Mouse (Mus musculus) gastrocnemius, adult 2 months (tissue): ENCODE measurements around the gene Ergic1. TPM values are rescaled to one million over a fixed set of nuclear protein-coding genes. Genes with fewer than 3 reads are reported as not detected.

Source experiments
- DNase-seq: peaks from one replicate; pipeline ENCODE4 v3.0.0; 2022
- H3K27ac ChIP-seq: fragments of 200-600 bp; 2 replicates; pipeline ENCODE4 v1.8.1; 2022; ENCODE audit warnings: mild to moderate bottlenecking
- H3K4me3 ChIP-seq: fragments of 200-600 bp; 2 replicates; pipeline ENCODE4 v1.8.1; 2022; ENCODE audit warnings: mild to moderate bottlenecking, moderate library complexity
- CTCF ChIP-seq: fragments of 200-600 bp; IDR thresholded peaks from 2 replicates; pipeline ENCODE4 v1.8.1; 2022; ENCODE audit warnings: antibody characterized with exemption, mild to moderate bottlenecking, moderate library complexity
- intact Hi-C: fragments of 180-260 bp; cut with DNase I; formaldehyde crosslinking; loops from one replicate; pipeline ENCODE4 v1.15.1; 2025
- total RNA-seq, 2 experiments: library from RNA; stranded (reverse); gene quantifications; 2 replicates each; pipeline ENCODE4 v1.2.3; 2021

The Ergic1 gene
- total RNA-seq, 2 experiments from 2014 or later: 40.3 to 60.3 TPM

- Histone ChIP-seq H3K27ac (peak overlapping the region; percentile 89), H3K4me3 (peak overlapping the region; percentile 40)
- no peak for TF ChIP-seq CTCF
- peak; percentile 65 for DNase-seq
- intact Hi-C loops: no loop called here
Observed at GRCm38 (mm10) chr17:26547771-26548170, 13.5 kb upstream of the Ergic1 start.

- intact Hi-C loops: no loop called here
- Histone ChIP-seq H3K27ac (peak overlapping the region; percentile 71), H3K4me3 (no peak overlapping the region)
- no peak for TF ChIP-seq CTCF
- DNase-seq: no peak
Observed at GRCm38 (mm10) chr17:26548566-26548965, 12.7 kb upstream of the Ergic1 start.

- no peak for TF ChIP-seq CTCF
- intact Hi-C loops: no loop called here
- DNase-seq: no peak
- Histone ChIP-seq H3K4me3 (no peak overlapping the region), H3K27ac (peak overlapping the region; percentile 71)
Observed at GRCm38 (mm10) chr17:26549148-26549809, 12.0 kb upstream of the Ergic1 start.

- Histone ChIP-seq H3K27ac (no peak overlapping the region), H3K4me3 (no peak overlapping the region)
- no peak for DNase-seq
- intact Hi-C loops: no loop called here
- TF ChIP-seq CTCF: no peak
Observed at GRCm38 (mm10) chr17:26551104-26551503, 10.2 kb upstream of the Ergic1 start.

- Histone ChIP-seq H3K27ac (no peak overlapping the region), H3K4me3 (no peak overlapping the region)
- TF ChIP-seq CTCF: no peak
- intact Hi-C loops: no loop called here
- no peak for DNase-seq
Observed at GRCm38 (mm10) chr17:26553033-26553432, 8.3 kb upstream of the Ergic1 start.

GRCm38 (mm10) chr17:26560526-26561289 lies 581 bp upstream of the Ergic1 start:
- DNase-seq: no peak
- H3K27ac ChIP-seq: peak overlapping the region; percentile 91
- TF ChIP-seq CTCF: no peak
- peak overlapping the region; percentile 90 for H3K4me3 ChIP-seq
- intact Hi-C loops: loop anchor here (5.0 kb wide), 1 partner anchor 77 kb away; no protein-coding TSS in a partner anchor

GRCm38 (mm10) chr17:26561651-26562181 lies 427 bp downstream of the Ergic1 start, which contains the start of gene Dusp1:
Gene Dusp1 (minus strand): TSS chr17:26562128.
- Histone ChIP-seq H3K4me3 (peak within 1 kb of the TSS; percentile 90), H3K27ac (peak within 1 kb of the TSS; percentile 91)
- TF ChIP-seq CTCF: no peak
- intact Hi-C loops: loop anchor here (5.0 kb wide), 1 partner anchor 76 kb away; no protein-coding TSS in a partner anchor
- no peak for DNase-seq

- Histone ChIP-seq H3K27ac (peak overlapping the region; percentile 91), H3K4me3 (peak overlapping the region; percentile 90)
- TF ChIP-seq CTCF: no peak
- DNase-seq: no peak
- intact Hi-C loops: loop anchor here (5.0 kb wide), 1 partner anchor 75 kb away; no protein-coding TSS in a partner anchor
Observed at GRCm38 (mm10) chr17:26562292-26562691, 1.0 kb downstream of the Ergic1 start.

- Histone ChIP-seq H3K4me3 (no peak overlapping the region), H3K27ac (0 out of 2 replicates have a peak overlapping the region, but pooled peaks have one; percentile 91)
- no peak for DNase-seq
- TF ChIP-seq CTCF: no peak
- intact Hi-C loops: loop anchor here (5.0 kb wide), 1 partner anchor 74 kb away; no protein-coding TSS in a partner anchor
Observed at GRCm38 (mm10) chr17:26563476-26563875, 2.2 kb downstream of the Ergic1 start.

GRCm38 (mm10) chr17:26564439-26564838 lies 3.1 kb downstream of the Ergic1 start:
- no peak for TF ChIP-seq CTCF
- H3K4me3 ChIP-seq: no peak overlapping the region
- H3K27ac ChIP-seq: no peak overlapping the region; the same call in 1 of the 2 replicates
- no peak for DNase-seq
- intact Hi-C loops: loop anchor here (5.0 kb wide), 1 partner anchor 73 kb away; no protein-coding TSS in a partner anchor

- intact Hi-C loops: no loop called here
- H3K27ac ChIP-seq: peak overlapping the region; percentile 59
Observed at GRCm38 (mm10) chr17:26567142-26567817, 6.0 kb downstream of the Ergic1 start.

GRCm38 (mm10) chr17:26567818-26568173 lies 6.5 kb downstream of the Ergic1 start:
- no peak for DNase-seq
- peak overlapping the region; percentile 59; the same call in 1 of the 2 replicates for H3K27ac ChIP-seq
- no peak overlapping the region for H3K4me3 ChIP-seq
- intact Hi-C loops: no loop called here
- TF ChIP-seq CTCF: no peak

More at GRCm38 (mm10) chr17:26567142-26567817, 6.0 kb downstream of the Ergic1 start:
- TF ChIP-seq CTCF: no peak
- no peak overlapping the region for H3K4me3 ChIP-seq
- no peak for DNase-seq
